Mouse (Mus musculus) megakaryocyte-erythroid progenitor cell, adult 5 weeks (primary cell): ENCODE results near the gene Slc39a10. TPM values are rescaled to one million over a fixed set of nuclear protein-coding genes. Genes with fewer than 3 reads are reported as not detected.

Experiments
- polyA plus RNA-seq: library from polyadenylated mRNA; stranded (reverse); fragments of >175 nt; gene quantifications from 2 replicates; pipeline ENCODE4 v1.2.3, GENCODE M21; 2012

Gene Slc39a10
- polyA plus RNA-seq = 0.57 and 0.73 TPM in 2 replicates

GRCm38 (mm10) chr1:46892752-46893151 lies at the start of gene Slc39a10:
Gene Slc39a10 (minus strand): TSS chr1:46892852.

